Comparison of ENCODE assay signal across 12 mouse cellular contexts in genomic region chr10:62345147-62345546, GRCm38 (mm10).
"Had no signal": no experiment of that assay in that cellular context is flagged by ENCODE, and none has a peak within 500 bp of the region (broad histone marks: within the 10 kb centered on the region; RNA-seq: fewer than 3 reads in every experiment).

No protein-coding gene starts in this region.

- H3K27ac ChIP-seq: kidney, postnatal 0 days; layer of hippocampus, adult 2 months; limb, embryonic 12.5 days; lung, embryonic 15.5 days; midbrain, embryonic 12.5 days; neural tube, embryonic 15.5 days; stomach, postnatal 0 days had no signal

- H3K27me3 ChIP-seq: limb, embryonic 12.5 days; lung, embryonic 15.5 days; midbrain, embryonic 12.5 days; neural tube, embryonic 15.5 days had no signal

- H3K4me2 ChIP-seq: limb, embryonic 12.5 days; lung, embryonic 15.5 days; midbrain, embryonic 12.5 days; neural tube, embryonic 15.5 days had no signal

- H3K36me3 ChIP-seq: limb, embryonic 12.5 days; lung, embryonic 15.5 days; midbrain, embryonic 12.5 days; neural tube, embryonic 15.5 days had no signal

- H3K4me3 ChIP-seq: layer of hippocampus, adult 2 months; limb, embryonic 12.5 days; lung, embryonic 15.5 days; midbrain, embryonic 12.5 days; myocyte; neural tube, embryonic 15.5 days had no signal

- H3K9ac ChIP-seq: limb, embryonic 12.5 days; lung, embryonic 15.5 days; midbrain, embryonic 12.5 days; neural tube, embryonic 15.5 days had no signal

- H3K9me3 ChIP-seq: lung, embryonic 15.5 days; midbrain, embryonic 12.5 days; neural tube, embryonic 15.5 days had no signal

- DNase-seq: kidney, adult 8-10 months; kidney, postnatal 4 days; thymus, postnatal 4 days had no signal

- ATAC-seq: intestine, postnatal 0 days had no signal
